Mouse (Mus musculus): Measurements from ENCODE around the gene Exoc4.

Gene Exoc4

DNA sequence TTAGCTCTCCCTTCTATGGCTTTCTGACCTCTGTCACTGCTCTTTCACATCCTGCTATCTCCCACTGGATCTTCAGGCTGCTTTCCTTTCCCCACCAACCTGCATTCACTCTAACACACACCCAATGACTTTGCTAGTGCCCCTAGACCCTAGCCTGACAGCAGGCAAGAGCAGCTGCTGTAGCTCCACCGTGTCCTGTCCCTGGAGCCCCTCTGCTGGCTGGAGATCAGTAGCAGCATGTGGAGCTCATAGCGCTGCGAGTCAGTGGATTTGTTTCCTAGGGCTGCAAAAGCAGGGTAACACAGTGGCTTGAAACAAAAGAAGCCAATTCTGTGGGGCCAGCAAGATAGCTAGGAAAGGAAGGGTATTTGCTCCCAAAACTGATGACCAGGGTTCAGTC lies 515.1 kb downstream of the Exoc4 start:
- DNase-seq (ENCODE audit: low spot score), result no peak

DNA sequence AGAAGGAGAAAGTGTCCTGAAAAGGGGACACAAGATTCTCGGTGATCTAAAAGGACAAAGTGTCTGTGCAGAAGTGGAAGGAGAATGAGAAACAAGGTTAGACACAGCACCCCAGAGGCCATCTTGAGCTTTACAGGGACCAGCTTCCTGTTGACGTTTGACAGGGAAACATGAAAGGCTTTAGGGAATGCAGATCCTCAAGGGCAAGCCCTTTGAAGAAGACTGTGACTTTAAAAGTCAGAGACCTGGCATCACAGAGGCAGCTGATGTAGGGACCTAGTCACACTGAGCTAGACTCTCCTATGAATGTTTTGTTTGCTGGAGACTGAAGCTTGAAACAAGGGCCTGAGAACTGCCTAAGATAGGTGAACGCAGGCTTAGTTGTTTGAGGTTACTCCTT lies 520.4 kb downstream of the Exoc4 start:
- no peak for DNase-seq (ENCODE audit: low spot score)

DNA sequence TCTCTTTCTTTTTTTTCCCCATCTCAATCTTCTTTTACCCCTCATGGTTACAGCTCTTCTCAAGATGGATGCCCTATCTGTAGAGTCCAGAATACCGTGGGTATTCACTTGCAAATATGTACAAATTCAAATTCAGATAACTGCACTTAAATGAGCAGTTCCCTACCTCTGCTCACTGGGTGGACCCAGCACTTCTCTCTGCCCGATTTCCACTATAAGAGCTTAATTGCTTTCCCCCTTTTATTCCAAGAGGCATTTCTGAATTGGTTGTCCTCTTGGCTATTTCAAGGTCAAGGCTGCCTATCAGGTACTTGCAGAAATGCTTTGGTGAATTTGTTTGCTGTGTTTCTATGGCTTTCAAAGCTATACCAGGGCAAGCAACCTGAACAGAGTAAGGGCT lies 521.1 kb downstream of the Exoc4 start:
- no peak for DNase-seq (ENCODE audit: low spot score)

DNA sequence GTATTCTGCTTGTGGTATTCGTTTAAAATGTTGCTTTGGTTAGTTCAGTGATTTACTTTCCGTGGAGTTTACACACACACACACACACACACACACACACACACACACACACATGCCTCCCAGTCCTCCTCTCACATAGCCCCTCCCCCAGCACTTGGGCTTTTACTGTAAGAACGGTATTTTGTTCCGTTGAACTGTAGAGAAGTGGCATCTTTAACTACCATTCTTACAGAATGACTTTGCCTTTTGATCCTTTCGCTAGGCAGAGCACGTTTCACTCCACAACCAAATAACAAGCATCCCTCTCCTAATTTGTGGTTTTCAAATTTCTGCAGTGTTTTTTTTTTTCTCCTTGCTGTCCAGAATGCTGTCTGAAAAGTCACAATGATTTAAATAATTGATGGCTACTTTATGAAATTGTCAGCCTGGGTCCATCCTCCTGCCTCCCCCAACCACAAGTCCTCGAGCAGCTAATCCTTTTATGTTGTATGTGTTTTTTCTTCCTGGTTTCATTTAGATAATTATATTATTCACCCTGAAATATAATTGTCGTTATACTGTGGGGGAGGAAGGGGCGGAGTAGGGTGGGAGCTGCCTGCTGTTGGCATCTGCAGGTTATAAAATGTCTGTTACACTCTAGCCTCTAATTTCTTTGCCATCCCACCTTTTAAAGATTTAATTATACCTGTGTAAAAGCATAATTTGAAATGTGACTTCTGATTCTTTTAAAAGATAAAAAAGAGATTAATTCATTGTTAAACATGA lies 523.8 kb downstream of the Exoc4 start:
- no peak for DNase-seq (ENCODE audit: low spot score)

DNA sequence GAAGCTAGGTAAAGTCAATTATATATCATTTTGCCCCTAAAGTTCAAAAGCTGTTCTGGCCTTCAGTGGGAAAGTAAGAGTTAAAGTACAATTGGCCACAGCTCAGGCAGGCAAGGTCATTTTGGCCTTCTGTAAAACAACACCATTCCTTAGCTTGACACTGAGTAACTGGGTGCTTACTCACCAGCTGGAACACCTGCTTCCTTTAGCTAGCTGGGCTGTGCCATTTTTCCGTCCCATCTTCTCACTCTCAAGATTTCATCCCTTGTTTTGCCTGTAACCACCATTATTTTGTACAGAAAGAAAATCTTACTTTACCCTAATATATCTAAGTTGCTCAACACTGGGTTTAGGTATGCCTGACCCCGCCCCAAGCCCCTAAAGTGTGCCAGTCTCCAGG lies 543.7 kb downstream of the Exoc4 start:
- DNase-seq (ENCODE audit: low spot score), result no peak

DNA sequence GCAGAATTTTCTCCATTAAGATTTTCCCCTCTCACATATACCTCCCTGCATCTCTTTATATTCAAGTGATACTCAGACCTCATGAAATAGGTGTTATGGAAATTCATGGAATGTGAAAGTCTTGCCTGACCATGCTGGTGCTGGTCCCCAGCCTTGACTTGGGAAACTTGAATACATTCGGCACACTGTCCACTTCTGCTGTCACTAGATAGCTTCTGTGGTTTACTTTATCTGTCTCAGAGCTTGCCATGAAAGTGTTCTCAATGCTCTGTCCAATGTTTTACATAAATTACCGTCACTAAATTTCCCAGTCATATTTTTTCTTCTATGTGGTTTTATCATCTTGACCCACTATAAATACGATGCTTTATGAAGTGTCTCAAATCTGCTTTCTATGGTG lies 552.4 kb downstream of the Exoc4 start:
- no peak for DNase-seq (ENCODE audit: low spot score)

DNA sequence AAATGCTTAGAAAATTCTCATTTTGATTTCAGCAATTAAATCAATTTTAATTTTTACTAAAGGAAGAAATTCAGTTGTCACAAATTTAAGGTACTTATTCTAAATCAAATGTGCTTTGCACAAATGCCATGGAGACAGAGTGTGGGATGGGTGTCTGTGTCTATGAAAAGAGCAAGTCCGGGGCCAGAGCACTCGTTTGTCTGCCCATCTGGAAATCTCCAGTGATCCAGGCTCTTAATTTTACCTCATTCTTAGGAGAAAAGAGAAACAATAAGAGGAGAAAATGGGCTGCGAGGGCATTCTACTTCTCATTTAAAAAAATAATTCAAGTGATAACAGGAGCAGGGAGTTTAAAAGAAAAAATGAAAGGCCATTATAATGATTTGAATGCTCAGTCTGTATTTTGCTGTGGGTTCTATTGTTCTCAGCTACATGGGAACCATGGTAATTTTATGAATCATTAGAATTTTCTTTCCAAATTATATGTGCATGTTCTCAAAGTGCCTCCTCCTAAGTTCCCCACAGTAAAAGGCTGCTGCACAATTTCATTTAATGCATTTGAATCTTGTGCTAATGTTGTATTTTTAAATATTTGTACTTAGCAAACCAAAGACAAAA lies 554.7 kb downstream of the Exoc4 start:
- DNase-seq (ENCODE audit: low spot score), result no peak

DNA sequence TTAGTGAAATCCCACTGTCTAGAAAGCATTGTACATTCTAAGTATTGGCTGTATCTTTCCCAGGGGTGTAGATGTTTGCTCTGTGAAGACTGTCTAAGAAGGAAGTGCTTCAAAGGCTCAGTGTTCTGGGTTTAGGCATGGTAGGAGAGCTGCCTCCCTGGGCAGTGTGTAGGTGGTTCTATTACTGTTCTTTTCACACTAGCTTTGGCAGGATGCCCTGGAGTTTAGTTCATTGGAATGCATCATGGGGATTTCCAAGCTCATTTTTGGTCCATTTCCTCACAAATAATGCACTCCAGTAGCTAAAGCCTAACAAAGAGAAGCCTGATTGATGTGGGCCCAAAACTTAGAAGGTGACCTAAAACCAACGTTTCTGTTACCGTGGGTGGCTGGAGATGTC lies 555.9 kb downstream of the Exoc4 start:
- DNase-seq (ENCODE audit: low spot score), result no peak

DNA sequence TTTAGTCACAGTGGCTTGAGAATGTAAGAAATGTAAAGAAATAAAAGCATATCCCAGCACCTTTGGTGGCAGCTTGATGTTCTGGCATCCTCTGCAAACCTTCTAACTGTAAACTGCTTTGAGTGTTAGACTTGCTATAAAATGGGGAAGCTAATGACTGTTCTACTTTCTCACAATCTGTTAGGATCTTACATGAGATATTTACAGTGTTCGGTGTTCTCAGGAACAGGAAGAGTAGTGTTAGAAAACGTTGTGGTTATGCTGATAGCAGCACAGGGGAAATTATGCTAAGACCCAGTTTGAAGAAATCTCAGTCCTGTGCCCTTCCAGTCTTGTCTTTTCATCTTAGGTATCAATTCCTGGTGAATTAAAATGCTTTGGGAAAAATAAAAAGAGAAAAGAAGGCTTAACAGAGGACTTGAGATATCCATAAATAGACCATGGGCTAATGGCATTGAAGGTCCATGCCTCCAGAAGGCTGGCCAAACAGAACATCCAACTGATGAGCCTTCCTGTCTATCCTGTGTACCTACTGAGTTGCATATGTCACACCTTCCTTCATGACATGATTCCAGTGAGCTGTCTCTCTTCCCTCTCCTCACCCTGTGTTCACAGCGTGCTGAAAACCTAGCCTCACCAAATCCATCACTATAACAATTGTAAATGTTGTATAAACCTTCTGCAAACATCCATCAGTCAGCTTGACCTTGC lies 557.3 kb downstream of the Exoc4 start:
- DNase-seq (ENCODE audit: low spot score), result no peak

DNA sequence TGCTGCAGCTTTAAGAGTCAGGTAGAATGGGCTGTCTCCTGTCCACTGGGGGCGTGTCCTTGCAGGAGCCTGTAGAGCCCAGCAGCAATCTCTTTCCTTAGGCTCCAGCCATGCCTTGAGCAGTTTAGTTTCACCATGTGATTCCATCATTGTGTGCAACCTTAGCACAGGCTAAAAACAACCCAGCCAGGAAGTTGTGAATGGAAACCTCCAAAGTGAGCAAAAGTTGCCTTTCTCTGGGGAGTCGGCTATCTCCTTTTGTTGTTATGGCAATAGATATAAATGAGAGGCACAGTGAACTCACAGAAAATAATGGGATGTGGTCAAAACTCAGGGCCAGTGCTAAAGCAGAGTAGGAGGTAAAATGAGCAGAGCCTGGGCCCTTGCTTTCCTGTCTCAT lies 565.5 kb downstream of the Exoc4 start:
- no peak for DNase-seq (ENCODE audit: low spot score)

DNA sequence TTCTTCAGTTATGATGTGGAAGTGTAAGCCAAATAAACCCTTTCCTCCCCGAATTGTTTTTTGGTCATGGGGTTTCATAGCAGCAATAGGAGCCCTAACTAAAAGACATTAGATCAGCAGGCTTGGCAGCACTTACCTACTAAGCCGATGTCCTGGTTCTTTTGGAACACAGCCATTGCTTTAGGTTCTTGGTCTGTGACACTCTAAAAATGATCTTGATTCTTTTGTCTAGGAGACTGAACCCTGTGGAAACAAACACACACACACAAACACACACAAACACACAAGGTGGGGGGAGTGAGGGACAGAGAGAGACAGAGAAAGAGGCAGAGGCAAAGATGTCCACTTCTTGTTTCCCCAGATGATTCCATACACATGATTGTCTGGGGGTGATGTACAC lies 574.3 kb downstream of the Exoc4 start:
- DNase-seq (ENCODE audit: low spot score), result no peak

DNA sequence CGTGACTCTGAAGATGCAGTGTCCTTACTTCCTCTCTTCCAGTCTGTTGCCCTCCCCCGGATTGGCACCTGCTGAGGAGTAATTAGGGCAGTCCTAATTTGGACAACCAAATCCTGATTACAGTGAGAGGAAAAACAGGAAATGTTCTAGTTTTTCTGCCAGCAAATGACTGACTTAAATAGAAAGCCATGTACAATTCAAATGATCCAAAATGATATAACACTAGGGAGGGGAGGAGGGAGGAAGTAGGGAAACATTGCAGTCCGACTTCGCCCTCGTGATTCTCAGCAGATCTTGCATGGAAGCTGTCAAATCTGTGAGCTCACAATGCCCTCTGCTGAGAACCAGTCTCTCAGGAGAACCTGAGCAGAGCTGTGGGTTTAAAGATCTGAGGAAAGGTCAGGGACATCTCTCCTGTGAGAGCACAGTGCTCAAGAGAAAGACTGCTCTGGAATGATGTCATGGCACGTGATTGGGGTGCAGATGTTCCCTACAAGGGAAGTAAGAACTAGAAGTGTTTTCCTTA lies 575.0 kb downstream of the Exoc4 start:
- no peak for DNase-seq (ENCODE audit: low spot score)

DNA sequence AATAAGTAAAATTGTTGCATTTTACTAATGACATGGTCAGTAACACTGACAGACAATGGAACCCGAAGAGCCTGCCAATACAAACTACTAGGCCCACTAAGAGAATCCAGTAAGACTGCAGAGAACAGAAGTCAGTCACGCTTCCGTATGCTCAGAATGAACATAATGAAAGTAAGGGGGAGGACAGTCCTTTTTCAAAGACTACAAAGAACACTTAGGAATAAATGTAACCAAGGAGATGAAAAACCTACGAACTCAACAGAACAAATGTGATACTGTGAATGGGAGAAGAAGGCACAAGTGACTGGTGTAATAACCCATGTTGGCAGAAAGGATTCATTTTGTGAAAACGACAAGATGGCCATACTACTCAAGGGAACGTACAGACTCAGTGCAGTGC lies 579.6 kb downstream of the Exoc4 start:
- DNase-seq (ENCODE audit: low spot score), result no peak

DNA sequence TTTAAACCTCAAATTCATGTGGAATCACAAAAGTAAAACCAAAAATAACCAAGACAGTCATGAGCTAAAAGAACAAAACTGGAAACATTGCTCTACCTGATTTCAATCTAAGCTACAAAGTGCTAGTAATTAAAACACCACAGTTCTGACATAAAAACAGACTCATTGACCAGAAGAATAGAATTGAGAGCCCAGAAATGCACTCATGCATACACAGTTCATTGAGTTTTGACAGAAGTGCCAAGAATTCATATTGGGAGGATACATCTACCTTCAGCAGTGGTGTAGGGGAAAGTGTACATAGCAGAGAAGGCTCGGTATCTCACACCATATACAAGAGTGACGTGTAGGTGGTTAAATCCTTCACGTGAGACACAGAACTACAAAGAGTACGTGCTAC lies 580.4 kb downstream of the Exoc4 start:
- DNase-seq (ENCODE audit: low spot score), result no peak

DNA sequence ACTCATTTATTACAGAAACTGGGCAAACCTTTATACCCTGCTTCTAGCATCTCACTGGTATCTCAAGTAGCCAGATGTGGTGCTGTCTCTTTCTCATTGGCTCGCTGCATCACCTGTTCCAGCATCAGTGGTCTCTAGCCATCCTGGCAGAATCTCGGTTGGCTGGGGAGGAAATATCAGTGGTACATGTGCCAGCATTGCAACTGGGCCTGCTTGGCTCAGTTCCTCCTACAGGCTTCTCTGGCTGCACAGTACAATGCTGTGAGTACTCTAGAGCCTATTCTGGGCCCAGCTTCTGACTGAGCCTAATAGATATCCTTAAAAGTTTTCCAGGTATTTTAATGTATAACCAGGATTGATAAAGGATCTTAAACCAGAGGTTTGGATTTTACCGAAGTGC lies 582.4 kb downstream of the Exoc4 start:
- DNase-seq (ENCODE audit: low spot score), result no peak

DNA sequence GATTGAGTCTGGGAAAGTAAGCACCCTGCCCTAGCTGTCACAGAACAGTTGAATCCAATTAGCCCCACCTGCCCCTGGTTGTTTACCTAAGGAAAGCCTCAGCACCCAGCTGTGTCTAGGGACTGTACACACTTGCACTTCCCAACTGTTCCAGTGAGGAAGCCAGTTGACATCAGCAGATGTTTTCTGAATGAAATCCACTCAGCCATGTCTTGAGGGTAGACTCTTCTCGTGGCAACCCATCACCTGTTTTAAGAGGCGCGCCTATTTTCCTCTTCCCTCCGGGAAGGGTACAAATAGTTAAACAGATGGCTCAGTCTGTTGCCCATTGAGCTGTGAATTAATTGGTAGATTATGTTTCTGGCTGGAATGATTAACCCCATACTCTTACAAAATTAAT lies 584.1 kb downstream of the Exoc4 start:
- no peak for DNase-seq (ENCODE audit: low spot score)

DNA sequence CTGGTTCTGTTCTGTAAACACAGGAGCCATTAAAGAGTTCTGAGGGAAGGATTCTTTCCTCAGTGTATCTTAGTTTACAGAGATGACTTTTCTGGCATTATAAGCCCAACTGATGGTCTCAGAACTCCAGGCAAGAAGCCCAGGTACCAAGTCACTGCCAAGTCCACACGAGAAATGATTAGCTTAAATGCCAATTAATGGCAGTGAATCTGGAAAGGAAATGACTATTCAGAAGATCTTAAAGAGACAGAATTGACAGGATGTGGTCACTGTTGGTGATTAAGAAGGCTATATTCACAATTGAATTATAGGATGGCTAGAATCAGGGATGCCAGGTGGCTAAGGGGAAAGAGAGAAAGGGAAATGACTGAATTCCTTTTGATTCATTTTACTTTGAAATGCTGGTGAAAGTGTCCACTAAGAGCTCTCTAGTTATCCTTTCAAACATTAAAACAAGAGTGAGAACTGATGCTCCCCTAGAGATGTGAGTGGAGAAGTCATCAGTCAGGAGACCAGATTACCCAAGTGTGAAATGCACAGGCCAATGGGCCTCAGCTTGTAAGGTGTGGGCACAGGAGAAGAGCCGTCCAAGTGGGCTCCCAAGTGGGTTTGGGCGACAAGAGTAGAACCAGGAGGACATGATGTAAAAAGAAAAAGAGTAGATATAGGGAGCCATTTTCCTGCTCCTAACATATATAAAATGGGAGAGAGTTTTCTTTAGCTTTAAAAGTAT lies 587.3 kb downstream of the Exoc4 start:
- no peak for DNase-seq (ENCODE audit: low spot score)

DNA sequence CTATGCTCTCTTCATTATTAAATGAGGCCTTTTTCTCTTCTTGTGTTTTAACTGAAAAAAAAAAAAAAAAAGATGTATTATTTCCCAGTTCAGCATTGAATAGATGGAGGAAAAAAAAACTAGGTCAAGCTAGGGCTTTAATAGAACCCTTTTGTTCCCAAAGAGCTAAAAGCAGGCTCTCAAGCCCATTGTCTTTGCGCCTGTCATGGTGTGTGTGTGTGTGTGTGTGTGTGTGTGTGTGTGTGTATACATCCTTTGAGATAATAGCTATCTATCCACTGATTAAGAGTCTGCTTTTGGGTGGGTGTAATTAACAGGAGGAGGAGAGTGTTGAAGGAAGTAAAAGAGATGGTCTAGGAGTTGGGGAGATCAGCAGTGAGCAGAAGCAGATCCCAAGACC lies 594.0 kb downstream of the Exoc4 start:
- DNase-seq (ENCODE audit: low spot score), result no peak

DNA sequence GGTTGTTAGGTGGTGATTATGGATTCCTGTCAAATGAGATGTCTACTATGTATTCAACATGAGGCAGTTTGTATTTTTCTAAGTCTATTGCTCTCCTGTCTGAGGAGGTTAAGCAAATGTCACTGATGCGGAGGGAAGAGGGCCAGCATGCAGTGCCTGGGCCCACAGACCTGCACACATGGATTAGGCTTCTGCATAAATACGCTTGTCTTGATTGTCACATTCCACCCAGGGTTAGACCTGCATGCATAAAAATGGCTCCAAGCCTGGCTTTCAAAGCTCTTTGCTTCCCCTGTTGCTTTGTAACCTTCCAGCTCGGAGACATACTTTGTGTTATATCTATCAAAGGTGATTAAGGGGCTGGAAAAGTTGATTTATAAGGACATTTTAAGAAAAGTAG lies 610.2 kb downstream of the Exoc4 start:
- DNase-seq (ENCODE audit: low spot score), result no peak

DNA sequence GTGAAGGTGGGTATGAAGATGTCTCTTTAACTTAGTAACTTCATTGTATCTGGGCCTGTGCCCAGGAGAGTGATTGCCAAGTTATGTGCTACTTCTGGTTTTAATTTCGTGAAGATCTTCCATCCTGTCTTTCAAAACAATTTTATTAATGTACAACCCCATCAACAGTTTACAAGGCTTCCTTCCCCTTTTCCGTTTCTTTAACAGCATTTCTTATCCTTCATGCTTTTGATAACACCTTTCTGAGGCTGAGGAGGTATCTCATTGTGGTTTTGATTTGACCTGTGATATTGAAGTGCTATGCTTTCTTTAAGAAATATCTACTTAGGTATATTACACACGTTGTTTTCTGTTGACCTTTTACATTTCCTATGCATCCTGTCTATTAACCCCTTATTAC lies 616.9 kb downstream of the Exoc4 start:
- DNase-seq (ENCODE audit: low spot score), result no peak

DNA sequence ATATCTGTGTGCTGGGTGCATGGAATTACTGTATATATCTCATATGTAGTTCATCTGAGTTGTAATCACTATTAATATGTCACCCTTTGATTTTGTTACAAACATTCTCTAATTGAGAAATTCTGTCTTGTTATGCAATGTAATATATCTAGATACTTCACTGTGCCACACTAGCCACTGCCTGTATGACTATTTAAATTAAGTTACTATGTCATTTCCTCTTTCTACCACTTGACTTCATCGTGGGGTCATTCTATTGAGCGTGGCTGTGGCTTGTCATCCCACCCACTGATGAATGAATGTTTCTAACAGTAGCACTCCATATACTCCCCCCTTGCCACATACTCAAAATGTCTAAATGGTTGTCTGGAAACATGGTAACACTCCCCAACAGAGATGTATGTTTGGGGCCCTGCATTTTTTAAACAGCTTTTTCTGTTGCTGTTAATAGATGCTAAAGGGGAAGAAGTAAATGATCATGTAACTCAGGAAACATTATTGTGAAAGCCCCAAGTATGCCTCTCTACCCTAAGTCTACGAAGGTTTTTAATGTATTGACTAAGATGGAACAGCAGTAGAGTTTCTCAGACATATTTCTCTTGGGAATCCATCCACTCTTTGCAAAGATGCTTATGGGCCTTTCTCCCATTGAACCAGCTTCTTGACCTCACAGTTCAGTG lies 618.2 kb downstream of the Exoc4 start:
- no peak for DNase-seq (ENCODE audit: low spot score)

DNA sequence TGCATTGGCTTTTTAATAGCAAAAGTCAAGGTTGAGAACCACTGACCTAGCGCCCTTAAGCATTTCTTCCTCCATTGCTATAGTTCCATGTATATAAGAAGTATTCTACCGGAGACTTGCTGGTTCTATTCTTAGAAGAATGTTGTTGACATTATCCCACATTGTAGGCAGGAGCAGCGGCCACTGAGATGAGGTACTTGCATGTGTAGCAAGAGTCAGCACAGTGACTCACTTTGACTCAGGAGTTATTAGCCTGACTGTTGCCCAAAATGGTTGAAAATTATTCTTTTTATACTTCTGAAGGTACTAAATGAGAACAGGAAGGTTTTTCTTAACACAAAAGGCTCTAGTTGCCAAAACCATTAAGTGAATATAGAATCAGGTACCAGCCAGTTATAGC lies 620.4 kb downstream of the Exoc4 start:
- no peak for DNase-seq (ENCODE audit: low spot score)
